Comparison of ENCODE assay signal across 1 mouse cellular context in the genomic region with DNA sequence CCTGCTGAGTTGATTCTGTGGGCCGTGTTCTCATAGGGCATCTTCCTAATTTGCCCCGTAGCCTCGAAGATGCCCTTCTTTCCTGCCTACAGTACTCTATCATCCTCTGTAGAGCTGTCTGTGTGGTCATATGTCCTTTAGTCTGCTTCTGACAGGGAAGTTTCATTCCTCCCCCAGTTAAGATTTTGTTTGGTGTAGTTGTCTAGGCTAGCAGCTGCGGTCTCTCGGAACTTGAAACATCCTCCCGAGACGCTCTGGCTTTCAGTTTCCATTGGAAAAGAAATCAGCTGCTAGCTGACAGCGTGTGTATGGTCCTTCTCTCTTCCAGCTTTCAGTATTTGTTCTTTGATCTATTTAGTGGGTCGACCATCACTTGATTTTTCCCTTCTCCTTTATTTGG.
TF ChIP-seq lines count a peak whose summit lies in the region.

No protein-coding gene starts in this region.

TF ChIP-seq in CH12.LX, 34 proteins besides CTCF, POLR2A, EP300 and RAD21:
- no peak for TF ChIP-seq JUN (IDR thresholded peaks at IDR 0.05; ENCODE audit: insufficient read depth, low read depth, low read length)
- TF ChIP-seq IRF4 (IDR thresholded peaks at IDR 0.05; ENCODE audit: low read depth, low read length): peak; percentile 69
- peak; percentile 44; the same call in 1 of the 2 replicates for TF ChIP-seq BHLHE40 (IDR thresholded peaks at IDR 0.05; ENCODE audit: low read depth, low read length)
- no peak for TF ChIP-seq RCOR1 (conservative IDR thresholded peaks at IDR 0.05; ENCODE audit: low read depth, low read length)
- no peak for TF ChIP-seq ZKSCAN1 (IDR thresholded peaks at IDR 0.05; ENCODE audit: borderline replicate concordance, low read depth, low read length)
- peak; percentile 65 for TF ChIP-seq TCF12 (IDR thresholded peaks at IDR 0.05; ENCODE audit: low read depth, low read length)
- peak; percentile 61; the same call in 1 of the 2 replicates for TF ChIP-seq CHD2 (IDR thresholded peaks at IDR 0.05; ENCODE audit: low read length)
- 0 out of 2 replicates have a peak, but pooled peaks have one; percentile 46 for TF ChIP-seq MYC (IDR thresholded peaks at IDR 0.05; ENCODE audit: low read depth, low read length)
- TF ChIP-seq MAFK (IDR thresholded peaks at IDR 0.05; ENCODE audit: insufficient replicate concordance, low read length): 0 out of 2 replicates have a peak, but pooled peaks have one; percentile 35
- peak; percentile 90 for TF ChIP-seq ETS1 (conservative IDR thresholded peaks at IDR 0.05; ENCODE audit: low read depth, low read length)
- TF ChIP-seq MAX (IDR thresholded peaks at IDR 0.05; ENCODE audit: low read length): peak; percentile 30; the same call in 1 of the 2 replicates
- no peak for TF ChIP-seq JUND (conservative IDR thresholded peaks at IDR 0.05; ENCODE audit: low read depth, low read length)
- TF ChIP-seq USF1 (IDR thresholded peaks at IDR 0.05; ENCODE audit: low read depth, low read length): no peak
- TF ChIP-seq SIN3A (IDR thresholded peaks at IDR 0.05; ENCODE audit: low read length): peak; percentile 89
- TF ChIP-seq MEF2A (IDR thresholded peaks at IDR 0.05; ENCODE audit: borderline replicate concordance, low read depth, low read length): no peak
- TF ChIP-seq HCFC1 (IDR thresholded peaks at IDR 0.05; ENCODE audit: low read depth, low read length): no peak
